Mouse (Mus musculus): ENCODE measurements around the gene Tnfrsf22. TPM values are rescaled to one million over a fixed set of nuclear protein-coding genes. Genes with fewer than 3 reads are reported as not detected.
"Not testable (repeated sequence)": the region's sequence is repeated elsewhere in the genome, so short reads cannot be mapped to it uniquely, and the experiment has no call there.

The Tnfrsf22 gene
- polyA plus RNA-seq, 1 experiment from 2014 or later: 3.7 TPM

- not testable (repeated sequence) for H3K4me3 ChIP-seq (ENCODE audit: inconsistent target); H3K79me2 ChIP-seq (ENCODE audit: inconsistent target); H3K36me3 ChIP-seq (ENCODE audit: inconsistent target); H3K27ac ChIP-seq
- 100% methylated on average over 2 of the region's 2 CpGs for WGBS (ENCODE audit: missing documents)
These were observed 30.2 kb upstream of the Tnfrsf22 start for GRCm38 (mm10) chr7:143679650-143680049.

- no peaks in the 10 kb centered on the region for H3K79me2 ChIP-seq (ENCODE audit: inconsistent target)
- H3K36me3 ChIP-seq (ENCODE audit: inconsistent target): no peaks in the 10 kb centered on the region
- H3K27ac ChIP-seq: peak overlapping the region; percentile 39
- no peak overlapping the region for H3K4me3 ChIP-seq (ENCODE audit: inconsistent target)
These were observed 17.2 kb upstream of the Tnfrsf22 start for GRCm38 (mm10) chr7:143666427-143667311.

- WGBS (ENCODE audit: missing documents): 88% methylated on average over 2 of the region's 2 CpGs
These were observed 14.0 kb upstream of the Tnfrsf22 start for GRCm38 (mm10) chr7:143663470-143663869.

GRCm38 (mm10) chr7:143660797-143661196, 11.3 kb upstream of the Tnfrsf22 start:
- H3K79me2 ChIP-seq (ENCODE audit: inconsistent target): no peaks in the 10 kb centered on the region
- no peak overlapping the region for H3K4me3 ChIP-seq (ENCODE audit: inconsistent target)
- H3K36me3 ChIP-seq (ENCODE audit: inconsistent target): no peaks in the 10 kb centered on the region
- no peak overlapping the region for H3K27ac ChIP-seq

More at GRCm38 (mm10) chr7:143663470-143663869, 14.0 kb upstream of the Tnfrsf22 start:
- no peaks in the 10 kb centered on the region for H3K36me3 ChIP-seq (ENCODE audit: inconsistent target)
- no peak overlapping the region for H3K27ac ChIP-seq
- no peak overlapping the region for H3K4me3 ChIP-seq (ENCODE audit: inconsistent target)
- H3K79me2 ChIP-seq (ENCODE audit: inconsistent target): no peaks in the 10 kb centered on the region

GRCm38 (mm10) chr7:143649769-143650346, 397 bp upstream of the Tnfrsf22 start:
- H3K79me2 ChIP-seq (ENCODE audit: inconsistent target); H3K36me3 ChIP-seq (ENCODE audit: inconsistent target); H3K27ac ChIP-seq: not testable (repeated sequence)
- H3K4me3 ChIP-seq (ENCODE audit: inconsistent target): peak overlapping the region; percentile 65; the same call in 1 of the 2 replicates
- 52% methylated on average over 10 of the region's 10 CpGs for WGBS (ENCODE audit: missing documents)

- H3K36me3 ChIP-seq (ENCODE audit: inconsistent target); H3K27ac ChIP-seq; H3K79me2 ChIP-seq (ENCODE audit: inconsistent target); H3K4me3 ChIP-seq (ENCODE audit: inconsistent target): not testable (repeated sequence)
- WGBS (ENCODE audit: missing documents): 100% methylated on average over 1 of the region's 2 CpGs
These were observed 5.5 kb downstream of the Tnfrsf22 start for GRCm38 (mm10) chr7:143643949-143644348.

GRCm38 (mm10) chr7:143636674-143637073, 12.8 kb downstream of the Tnfrsf22 start:
- no peaks in the 10 kb centered on the region for H3K36me3 ChIP-seq (ENCODE audit: inconsistent target)
- H3K4me3 ChIP-seq (ENCODE audit: inconsistent target): no peak overlapping the region
- H3K79me2 ChIP-seq (ENCODE audit: inconsistent target): no peaks in the 10 kb centered on the region
- WGBS (ENCODE audit: missing documents): 92% methylated on average over 1 of the region's 1 CpGs
- H3K27ac ChIP-seq: no peak overlapping the region

- Histone ChIP-seq H3K79me2 (ENCODE audit: inconsistent target) (peaks cover 18% of the 10 kb centered on the region), H3K27ac (no peak overlapping the region), H3K4me3 (ENCODE audit: inconsistent target) (no peak overlapping the region), H3K36me3 (ENCODE audit: inconsistent target) (no peaks in the 10 kb centered on the region)
- 86% methylated on average over 2 of the region's 2 CpGs for WGBS (ENCODE audit: missing documents)
These were observed 18.0 kb downstream of the Tnfrsf22 start for GRCm38 (mm10) chr7:143631503-143631902.

GRCm38 (mm10) chr7:143629501-143629900, 20.0 kb downstream of the Tnfrsf22 start:
- Histone ChIP-seq H3K27ac (peak overlapping the region; percentile 91), H3K4me3 (ENCODE audit: inconsistent target) (no peak overlapping the region), H3K79me2 (ENCODE audit: inconsistent target) (peaks cover 31% of the 10 kb centered on the region), H3K36me3 (ENCODE audit: inconsistent target) (no peaks in the 10 kb centered on the region)
- 18% methylated on average over 1 of the region's 1 CpGs for WGBS (ENCODE audit: missing documents)

- H3K4me3 ChIP-seq (ENCODE audit: inconsistent target): peak within 1 kb of the TSS; percentile 40
- H3K27ac ChIP-seq: peak within 1 kb of the TSS; percentile 91
- peaks cover 31% of the 10 kb centered on the region for H3K79me2 ChIP-seq (ENCODE audit: inconsistent target)
- no peaks in the 10 kb centered on the region for H3K36me3 ChIP-seq (ENCODE audit: inconsistent target)
- WGBS (ENCODE audit: missing documents): 57% methylated on average over 1 of the region's 1 CpGs
These were observed 20.9 kb downstream of the Tnfrsf22 start, which contains the start of gene Tnfrsf26 for GRCm38 (mm10) chr7:143628540-143628939. Gene Tnfrsf26 (minus strand): TSS chr7:143628722.

GRCm38 (mm10) chr7:143627555-143628286, 21.7 kb downstream of the Tnfrsf22 start:
- no peaks in the 10 kb centered on the region for H3K36me3 ChIP-seq (ENCODE audit: inconsistent target)
- H3K4me3 ChIP-seq (ENCODE audit: inconsistent target): peak overlapping the region; percentile 40
- 11% methylated on average over 8 of the region's 10 CpGs for WGBS (ENCODE audit: missing documents)
- H3K79me2 ChIP-seq (ENCODE audit: inconsistent target): peaks cover 39% of the 10 kb centered on the region
- H3K27ac ChIP-seq: peak overlapping the region; percentile 91

- peaks cover 44% of the 10 kb centered on the region for H3K79me2 ChIP-seq (ENCODE audit: inconsistent target)
- H3K4me3 ChIP-seq (ENCODE audit: inconsistent target): peak overlapping the region; percentile 3; the same call in 1 of the 2 replicates
- H3K27ac ChIP-seq: peak overlapping the region; percentile 33
- WGBS (ENCODE audit: missing documents): 45% methylated on average over 2 of the region's 2 CpGs
- no peaks in the 10 kb centered on the region for H3K36me3 ChIP-seq (ENCODE audit: inconsistent target)
These were observed 23.3 kb downstream of the Tnfrsf22 start for GRCm38 (mm10) chr7:143626178-143626577.

GRCm38 (mm10) chr7:143625151-143625550, 24.3 kb downstream of the Tnfrsf22 start:
- peaks cover 36% of the 10 kb centered on the region for H3K79me2 ChIP-seq (ENCODE audit: inconsistent target)
- 40% methylated on average over 5 of the region's 5 CpGs for WGBS (ENCODE audit: missing documents)
- no peaks in the 10 kb centered on the region for H3K36me3 ChIP-seq (ENCODE audit: inconsistent target)
- no peak overlapping the region for H3K4me3 ChIP-seq (ENCODE audit: inconsistent target)
- H3K27ac ChIP-seq: peak overlapping the region; percentile 47

GRCm38 (mm10) chr7:143624561-143624960, 24.9 kb downstream of the Tnfrsf22 start:
- Histone ChIP-seq H3K79me2 (ENCODE audit: inconsistent target) (peaks cover 33% of the 10 kb centered on the region), H3K4me3 (ENCODE audit: inconsistent target) (no peak overlapping the region), H3K27ac (peak overlapping the region; percentile 47), H3K36me3 (ENCODE audit: inconsistent target) (no peaks in the 10 kb centered on the region)
- WGBS (ENCODE audit: missing documents): 34% methylated on average over 3 of the region's 3 CpGs
